Mouse (Mus musculus): Measurements from ENCODE around the gene Slc12a5.

DNA sequence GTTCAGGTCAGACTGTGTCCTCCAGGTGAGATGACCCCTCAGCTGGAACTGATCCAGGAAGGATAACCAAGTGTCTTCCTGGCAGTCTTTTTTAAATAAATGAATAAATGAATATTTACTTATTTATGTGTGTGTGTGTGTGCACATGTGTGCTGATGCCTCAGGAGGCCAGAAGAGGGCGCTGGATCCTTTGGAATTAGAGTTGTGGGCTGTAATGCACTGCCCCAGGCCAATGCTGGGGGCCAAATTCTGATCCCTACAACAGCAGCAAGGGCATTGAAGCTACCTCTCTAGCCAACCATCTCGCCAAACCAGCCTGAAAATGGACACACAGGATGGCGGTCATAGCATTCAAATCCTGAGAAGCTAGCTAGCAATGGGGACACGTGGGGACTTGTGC, 4.9 kb upstream of the Slc12a5 start:
- TF ChIP-seq CTCF (IDR thresholded peaks at IDR 0.05; ENCODE audit: low read depth, low read length) (no peak), GATA2 (IDR thresholded peaks at IDR 0.05; ENCODE audit: borderline replicate concordance, low read depth, low read length) (no peak), GATA1 (IDR thresholded peaks at IDR 0.05; ENCODE audit: borderline replicate concordance, low read length) (no peak), TAL1 (conservative IDR thresholded peaks at IDR 0.05; ENCODE audit: low read depth, low read length) (no peak), POLR2AphosphoS5 (IDR thresholded peaks at IDR 0.05; ENCODE audit: insufficient replicate concordance, low read depth, low read length) (no peak)

Measured in G1E (cell line).